Mouse (Mus musculus) C2C12 (cell line): Measurements from ENCODE around the gene Ahrr. TPM values are rescaled to one million over a fixed set of nuclear protein-coding genes. Genes with fewer than 3 reads are reported as not detected.

ENCODE experiments used
- H3K27me3 ChIP-seq: one replicate; pipeline ENCODE4 v1.6.1; 2011; ENCODE audit not compliant: control insufficient read depth, insufficient read depth, insufficient read length
- H3K36me3 ChIP-seq: one replicate; pipeline ENCODE4 v1.6.1; 2011; ENCODE audit not compliant: control insufficient read depth, insufficient read depth
- H3K4me3 ChIP-seq: one replicate; pipeline ENCODE4 v1.5.1; 2011; ENCODE audit warnings: mild to moderate bottlenecking, control low read depth; ENCODE audit not compliant: poor library complexity, insufficient read depth, severe bottlenecking
- H3K79me2 ChIP-seq: one replicate; pipeline ENCODE4 v1.6.1; 2011; ENCODE audit not compliant: control insufficient read depth, insufficient read depth
- H3K79me3 ChIP-seq: one replicate; pipeline ENCODE4 v1.6.1; 2011; ENCODE audit warnings: low read depth, control low read depth
- H3ac ChIP-seq: one replicate; pipeline ENCODE3; 2011; ENCODE audit warnings: low read depth; ENCODE audit not compliant: control insufficient read depth, insufficient read length
- CEBPB ChIP-seq: IDR thresholded peaks from one replicate; pipeline ENCODE4 v1.6.1; 2011; ENCODE audit warnings: low read depth, mild to moderate bottlenecking, control low read depth, moderate library complexity
- CTCF ChIP-seq: IDR thresholded peaks from one replicate; pipeline ENCODE4 v1.5.1; 2011; ENCODE audit not compliant: control insufficient read depth, insufficient read depth, insufficient read length
- FOSL1 ChIP-seq: IDR thresholded peaks from one replicate; pipeline ENCODE4 v1.8.0; 2011; ENCODE audit warnings: mild to moderate bottlenecking, low read length; ENCODE audit not compliant: poor library complexity, insufficient read depth, severe bottlenecking
- MAX ChIP-seq: IDR thresholded peaks from one replicate; pipeline ENCODE4 v1.6.1; 2011; ENCODE audit warnings: mild to moderate bottlenecking, control low read depth
- MYOD1 ChIP-seq: IDR thresholded peaks from one replicate; pipeline ENCODE4 v1.6.1; 2011; ENCODE audit warnings: low read depth; ENCODE audit not compliant: control insufficient read depth, insufficient read length
- MYOG ChIP-seq: IDR thresholded peaks from one replicate; pipeline ENCODE4 v1.6.1; 2011; ENCODE audit not compliant: control insufficient read depth, insufficient read length; ENCODE audit errors: extremely low read depth
- USF1 ChIP-seq: IDR thresholded peaks from one replicate; pipeline ENCODE4 v1.6.1; 2011; ENCODE audit warnings: low read depth, mild to moderate bottlenecking, control low read depth, moderate library complexity
- polyA plus RNA-seq: library from polyadenylated mRNA; unstranded; fragments of >200 nt; fragmentation: generic; extraction: Trizol; gene quantifications from one replicate; pipeline ENCODE4 v1.2.1, GENCODE M21; 2012; ENCODE audit warnings: missing spikeins

The Ahrr gene
- polyA plus RNA-seq, 1 experiment: 2.0 TPM

DNA sequence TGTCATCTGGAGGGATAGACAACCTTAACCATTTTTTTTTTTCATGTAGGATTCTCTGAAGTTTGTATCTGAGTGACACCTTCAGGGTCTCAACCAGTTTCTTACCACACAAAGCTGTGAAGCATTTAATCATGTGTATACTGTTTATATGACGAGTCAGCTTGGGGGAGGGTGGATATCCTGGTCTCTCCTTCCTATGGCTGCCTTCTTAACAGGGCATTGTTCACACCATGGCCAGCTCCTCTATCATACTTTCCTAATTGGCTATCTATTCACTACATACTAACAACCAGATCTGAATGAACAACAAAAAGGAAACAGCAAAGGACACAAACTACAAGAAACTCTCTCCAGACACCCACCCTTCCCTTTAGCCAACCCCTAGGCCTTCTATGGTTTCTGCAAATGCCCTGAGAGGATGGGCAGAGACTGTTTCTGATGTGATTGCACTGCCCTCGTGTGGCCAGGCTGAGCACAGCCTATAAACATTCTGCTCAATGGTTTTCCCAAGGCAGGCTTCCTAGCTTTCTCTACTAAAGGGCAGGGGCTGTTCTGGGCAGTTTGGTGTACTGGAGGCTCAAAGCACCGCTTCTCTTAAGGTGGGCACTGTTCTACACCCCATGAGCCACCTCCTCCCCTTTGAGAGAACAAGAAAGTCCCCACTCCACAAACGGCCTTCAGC lies 8.9 kb upstream of the Ahrr start:
- H3K79me3 ChIP-seq: no peaks in the 10 kb centered on the region
- H3K36me3 ChIP-seq: peaks cover 45% of the 10 kb centered on the region
- TF ChIP-seq MYOD1: no peak
- peak; percentile 83 for TF ChIP-seq CTCF
- H3K27me3 ChIP-seq: no peaks in the 10 kb centered on the region
- no peak overlapping the region for H3K4me3 ChIP-seq
- no peak overlapping the region for H3ac ChIP-seq
- H3K79me2 ChIP-seq: no peaks in the 10 kb centered on the region

DNA sequence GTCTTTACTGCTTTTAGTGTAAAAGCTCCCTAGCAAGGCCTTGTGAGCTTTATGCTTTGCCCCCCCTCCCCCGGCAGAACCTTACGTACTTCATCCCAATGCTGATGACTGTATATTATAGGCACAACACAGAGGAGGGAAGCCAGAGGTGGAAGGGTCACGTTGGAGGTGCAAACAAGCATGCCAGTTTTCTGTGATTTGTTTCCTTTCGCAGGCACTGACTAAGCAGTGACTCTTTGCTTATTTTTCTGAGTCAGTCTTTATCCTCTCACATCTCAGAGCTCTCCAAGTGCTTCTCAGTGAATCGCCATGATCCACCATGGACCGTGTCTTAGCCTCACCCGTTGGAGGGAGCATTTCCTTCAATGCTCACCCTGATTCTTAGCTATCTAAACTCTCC lies 4.2 kb upstream of the Ahrr start:
- no peak for TF ChIP-seq USF1
- TF ChIP-seq MYOG: no peak
- no peak for TF ChIP-seq MYOD1
- no peak for TF ChIP-seq CEBPB
- no peak for TF ChIP-seq MAX
- TF ChIP-seq FOSL1: no peak
- no peak for TF ChIP-seq CTCF
- Histone ChIP-seq H3K79me3 (no peaks in the 10 kb centered on the region), H3K79me2 (no peaks in the 10 kb centered on the region), H3K4me3 (no peak overlapping the region), H3K36me3 (no peaks in the 10 kb centered on the region), H3ac (no peak overlapping the region), H3K27me3 (no peaks in the 10 kb centered on the region)

DNA sequence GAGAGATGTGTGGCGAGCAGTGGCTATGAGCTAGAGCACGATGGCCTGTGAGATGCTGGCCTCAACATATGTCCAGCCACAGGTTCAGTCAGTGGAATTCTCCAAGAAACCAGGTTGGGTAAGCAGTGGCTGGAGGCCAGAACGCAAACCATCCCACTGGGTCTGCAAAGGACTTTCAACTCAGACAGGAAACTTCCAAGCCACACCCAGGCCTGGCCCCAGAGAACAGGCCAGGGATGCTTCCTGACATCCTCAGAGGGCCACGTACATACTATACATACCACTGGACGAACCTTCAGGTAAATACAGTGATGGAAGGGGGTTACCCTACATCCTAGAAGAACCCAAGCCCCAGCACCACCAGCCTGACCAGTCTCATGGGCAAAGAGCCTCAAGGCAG lies 2.5 kb downstream of the Ahrr start:
- Histone ChIP-seq H3K4me3 (no peak overlapping the region), H3K36me3 (no peaks in the 10 kb centered on the region), H3ac (no peak overlapping the region), H3K27me3 (no peaks in the 10 kb centered on the region), H3K79me2 (peaks cover 12% of the 10 kb centered on the region), H3K79me3 (peaks cover 5% of the 10 kb centered on the region)
- TF ChIP-seq CEBPB: no peak
- no peak for TF ChIP-seq CTCF
- TF ChIP-seq USF1: no peak
- no peak for TF ChIP-seq FOSL1
- no peak for TF ChIP-seq MAX
- no peak for TF ChIP-seq MYOG
- no peak for TF ChIP-seq MYOD1

DNA sequence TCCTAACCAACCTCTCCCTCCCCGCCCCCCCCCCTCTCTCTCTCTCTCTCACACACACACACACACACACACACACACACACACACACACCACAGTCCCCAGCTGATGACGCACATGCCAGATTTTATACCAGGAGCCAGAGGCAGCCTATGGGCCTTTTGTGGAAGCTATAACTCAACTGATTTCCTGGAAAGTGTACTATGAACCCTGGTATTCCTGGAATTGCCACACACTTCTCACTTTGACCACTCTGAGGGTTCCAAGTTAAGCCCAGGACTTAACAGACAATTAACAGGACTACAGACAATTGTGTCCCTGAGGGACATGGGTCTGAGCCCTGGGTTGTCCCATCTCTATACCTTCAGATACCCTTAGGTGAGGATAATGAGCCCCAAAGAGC lies 9.8 kb downstream of the Ahrr start:
- TF ChIP-seq MAX (no peak), MYOG (no peak), FOSL1 (no peak), MYOD1 (no peak), CEBPB (no peak), CTCF (no peak), USF1 (no peak)
- Histone ChIP-seq H3K79me2 (peaks cover 13% of the 10 kb centered on the region), H3K79me3 (no peaks in the 10 kb centered on the region), H3K27me3 (no peaks in the 10 kb centered on the region), H3ac (no peak overlapping the region), H3K36me3 (no peaks in the 10 kb centered on the region), H3K4me3 (no peak overlapping the region)

DNA sequence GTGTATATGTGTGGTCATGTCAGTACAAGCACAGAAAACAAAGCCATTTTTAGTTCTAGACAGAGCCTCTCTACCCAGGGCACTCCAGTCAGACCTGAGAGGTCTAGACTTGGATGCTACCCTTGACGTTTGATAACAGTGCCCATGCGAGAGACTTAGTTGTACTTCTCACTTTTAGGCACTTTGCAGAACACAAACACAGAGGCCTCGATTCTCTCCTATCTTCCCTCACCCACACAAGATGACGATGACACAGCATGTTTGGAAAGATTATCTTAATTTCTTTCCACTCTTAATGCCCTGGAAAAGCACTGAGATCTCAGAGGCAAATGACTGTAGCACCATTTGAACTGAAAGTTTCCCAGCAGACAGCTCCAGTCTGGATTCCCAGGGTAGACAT lies 16.4 kb downstream of the Ahrr start:
- no peaks in the 10 kb centered on the region for H3K79me3 ChIP-seq
- TF ChIP-seq MAX: no peak

DNA sequence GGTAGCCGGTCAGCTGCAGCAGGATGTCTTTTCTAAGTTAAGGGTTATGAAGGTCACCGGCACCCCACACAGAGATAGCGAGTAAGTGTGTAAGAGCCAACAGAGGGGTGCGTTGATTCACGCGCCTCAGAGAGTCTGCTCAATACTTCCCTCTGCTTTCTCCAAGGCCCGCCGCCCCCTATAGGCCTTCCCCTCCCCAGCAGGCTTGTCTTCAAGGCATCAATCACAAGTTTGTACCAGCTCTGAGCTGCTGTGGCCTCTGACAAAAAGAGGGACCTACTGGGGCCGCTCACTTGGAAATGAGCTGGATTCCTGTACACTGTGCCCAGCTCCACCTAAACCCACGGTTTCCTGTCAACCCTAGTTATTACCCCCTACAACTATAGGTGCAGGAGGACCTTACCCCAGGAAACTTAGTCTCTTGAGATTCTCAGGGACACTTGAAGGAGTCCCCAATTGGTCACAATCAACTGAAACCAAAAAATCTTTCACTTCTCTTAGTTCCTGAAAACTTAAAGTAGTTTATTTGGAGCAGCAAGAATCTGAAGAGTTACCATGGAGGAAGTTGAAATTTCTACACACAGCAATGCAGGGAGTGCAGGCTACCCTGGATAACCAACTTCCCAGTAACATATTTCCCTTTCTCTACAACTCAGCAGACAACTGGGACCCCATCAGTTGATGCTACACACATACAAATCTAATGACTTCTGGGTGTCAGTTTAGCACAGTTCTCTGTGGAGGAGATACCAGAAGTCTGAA lies 31.7 kb downstream of the Ahrr start:
- no peaks in the 10 kb centered on the region for H3K79me2 ChIP-seq
- H3K4me3 ChIP-seq: peak overlapping the region; percentile 23
- TF ChIP-seq MYOD1 (no peak), CTCF (no peak), MAX (no peak), USF1 (no peak), MYOG (no peak), CEBPB (no peak), FOSL1 (no peak)
- no peaks in the 10 kb centered on the region for H3K79me3 ChIP-seq
- H3K27me3 ChIP-seq: no peaks in the 10 kb centered on the region
- no peaks in the 10 kb centered on the region for H3K36me3 ChIP-seq
- peak overlapping the region; percentile 18 for H3ac ChIP-seq

More for the DNA sequence above, 16.4 kb downstream of the Ahrr start:
- Histone ChIP-seq H3K27me3 (no peaks in the 10 kb centered on the region), H3ac (no peak overlapping the region), H3K36me3 (no peaks in the 10 kb centered on the region), H3K4me3 (no peak overlapping the region), H3K79me2 (no peaks in the 10 kb centered on the region)
